Mouse (Mus musculus) CH12.LX (cell line): Measurements from ENCODE around the gene Gars. TPM values are rescaled to one million over a fixed set of nuclear protein-coding genes. Genes with fewer than 3 reads are reported as not detected.

Experiments used
- DNase-seq: peaks from one replicate; pipeline ENCODE4 v3.0.0-alpha.2; 2013; ENCODE audit errors: extremely low read depth
- H3K27ac ChIP-seq: 2 replicates; pipeline ENCODE4 v1.5.1; 2012; ENCODE audit warnings: low read depth, mild to moderate bottlenecking, control low read depth, moderate library complexity; ENCODE audit not compliant: insufficient read depth
- H3K27me3 ChIP-seq: replicated peaks from 2 replicates; pipeline ENCODE3; 2012; ENCODE audit warnings: inconsistent platforms
- H3K36me3 ChIP-seq, 2 experiments: replicated peaks in 1 of 2; 2 replicates each; pipeline versions ENCODE3 to v1.6.1; 2012; ENCODE audit warnings: inconsistent platforms in 1 of 2, low read length in 1 of 2, mild to moderate bottlenecking in 1 of 2, mixed read lengths in 1 of 2, moderate library complexity in 1 of 2; ENCODE audit not compliant: control insufficient read depth in 1 of 2, insufficient read depth in 1 of 2
- H3K4me1 ChIP-seq, 2 experiments: 2 replicates each; pipeline ENCODE4 v1.6.1; 2012; ENCODE audit warnings: inconsistent platforms in 1 of 2, moderate library complexity in 1 of 2; ENCODE audit not compliant: insufficient read depth in 2 of 2, control insufficient read depth in 1 of 2
- H3K4me2 ChIP-seq: 2 replicates; pipeline ENCODE4 v1.6.1; 2012; ENCODE audit warnings: low read depth, mild to moderate bottlenecking, control low read depth; ENCODE audit not compliant: poor library complexity, insufficient read depth, severe bottlenecking
- H3K4me3 ChIP-seq, 3 experiments: fragments of 150-350 bp in 1 of 3; sonication (generic) in 1 of 3; replicated peaks in 1 of 3; 2 replicates each; pipeline versions ENCODE3 to v1.5.1; 2011 to 2012; ENCODE audit warnings: low read depth in 2 of 3, low read length in 2 of 3, mild to moderate bottlenecking in 2 of 3, moderate library complexity in 2 of 3, control low read depth in 1 of 3, improper control_type of control experiment in 1 of 3, inconsistent platforms in 1 of 3, mixed read lengths in 1 of 3; ENCODE audit not compliant: poor library complexity in 1 of 3
- H3K79me2 ChIP-seq: replicated peaks from 2 replicates; pipeline ENCODE4 v1.6.1; 2012; ENCODE audit warnings: mild to moderate bottlenecking, moderate library complexity; ENCODE audit not compliant: control insufficient read depth, poor library complexity, insufficient read depth, severe bottlenecking; ENCODE audit errors: extremely low read depth
- H3K9ac ChIP-seq: 2 replicates; pipeline ENCODE4 v1.6.1; 2012; ENCODE audit warnings: low read depth, mild to moderate bottlenecking, control low read depth, moderate library complexity; ENCODE audit not compliant: insufficient read depth
- H3K9me3 ChIP-seq: replicated peaks from 2 replicates; pipeline ENCODE3; 2012; ENCODE audit warnings: low read length, inconsistent platforms, mixed read lengths
- CHD1 ChIP-seq: IDR thresholded peaks from 2 replicates; pipeline ENCODE4 v1.6.1; 2012; ENCODE audit warnings: low read depth, low read length, improper control_type of control experiment, inconsistent platforms
- CHD2 ChIP-seq: IDR thresholded peaks from 2 replicates; pipeline ENCODE4 v1.6.1; 2011; ENCODE audit warnings: low read length, improper control_type of control experiment
- ETS1 ChIP-seq: conservative IDR thresholded peaks from 2 replicates; pipeline ENCODE4 v1.6.1; 2012; ENCODE audit warnings: low read depth, mild to moderate bottlenecking, inconsistent platforms, low read length, improper control_type of control experiment, moderate library complexity
- IRF4 ChIP-seq: IDR thresholded peaks from 2 replicates; pipeline ENCODE4 v1.6.1; 2014; ENCODE audit warnings: low read depth, mild to moderate bottlenecking, inconsistent platforms, low read length, improper control_type of control experiment
- JUN ChIP-seq: IDR thresholded peaks from 2 replicates; pipeline ENCODE4 v1.6.1; 2011; ENCODE audit warnings: low read depth, mild to moderate bottlenecking, low read length, improper control_type of control experiment, moderate library complexity; ENCODE audit not compliant: insufficient read depth
- KAT2A ChIP-seq: IDR thresholded peaks from 2 replicates; pipeline ENCODE4 v1.6.1; 2012; ENCODE audit warnings: low read length, improper control_type of control experiment, inconsistent platforms; ENCODE audit not compliant: insufficient replicate concordance
- MAFK ChIP-seq: IDR thresholded peaks from 2 replicates; pipeline ENCODE4 v1.6.1; 2011; ENCODE audit warnings: low read length, improper control_type of control experiment; ENCODE audit not compliant: insufficient replicate concordance
- MAZ ChIP-seq: IDR thresholded peaks from 2 replicates; pipeline ENCODE4 v1.6.1; 2012; ENCODE audit warnings: low read depth, mild to moderate bottlenecking, inconsistent platforms, low read length, improper control_type of control experiment, moderate library complexity
- MEF2A ChIP-seq: IDR thresholded peaks from 2 replicates; pipeline ENCODE4 v1.6.1; 2014; ENCODE audit warnings: low read depth, mild to moderate bottlenecking, inconsistent platforms, low read length, improper control_type of control experiment, borderline replicate concordance
- MYC ChIP-seq: IDR thresholded peaks from 2 replicates; pipeline ENCODE4 v1.6.1; 2011; ENCODE audit warnings: low read depth, mild to moderate bottlenecking, improper control_type of control experiment, low read length
- NRF1 ChIP-seq: IDR thresholded peaks from 2 replicates; pipeline ENCODE4 v1.6.1; 2014; ENCODE audit warnings: low read depth, mild to moderate bottlenecking, inconsistent platforms, low read length, improper control_type of control experiment, moderate library complexity
- PAX5 ChIP-seq: IDR thresholded peaks from 2 replicates; pipeline ENCODE4 v1.6.1; 2012; ENCODE audit warnings: low read length, inconsistent platforms, mixed read lengths
- POLR2A ChIP-seq: IDR thresholded peaks from 2 replicates; pipeline ENCODE4 v1.6.1; 2011; ENCODE audit warnings: low read depth, mild to moderate bottlenecking, improper control_type of control experiment, low read length
- RAD21 ChIP-seq: IDR thresholded peaks from 2 replicates; pipeline ENCODE4 v1.6.1; 2011; ENCODE audit warnings: low read depth, mild to moderate bottlenecking, low read length, improper control_type of control experiment, moderate library complexity
- RCOR1 ChIP-seq: conservative IDR thresholded peaks from 2 replicates; pipeline ENCODE4 v1.6.1; 2012; ENCODE audit warnings: low read depth, mild to moderate bottlenecking, inconsistent platforms, low read length, improper control_type of control experiment
- SIN3A ChIP-seq: IDR thresholded peaks from 2 replicates; pipeline ENCODE4 v1.6.1; 2012; ENCODE audit warnings: low read length, improper control_type of control experiment, inconsistent platforms
- TBP ChIP-seq: conservative IDR thresholded peaks from 2 replicates; pipeline ENCODE4 v1.6.1; 2011; ENCODE audit warnings: low read depth, low read length, improper control_type of control experiment
- USF2 ChIP-seq: conservative IDR thresholded peaks from 2 replicates; pipeline ENCODE4 v1.6.1; 2011; ENCODE audit warnings: low read depth, low read length, improper control_type of control experiment
- ZKSCAN1 ChIP-seq: IDR thresholded peaks from 2 replicates; pipeline ENCODE4 v1.6.1; 2012; ENCODE audit warnings: low read depth, inconsistent platforms, low read length, improper control_type of control experiment, borderline replicate concordance
- ZMIZ1 ChIP-seq: IDR thresholded peaks from 2 replicates; pipeline ENCODE4 v1.6.1; 2012; ENCODE audit warnings: low read depth, mild to moderate bottlenecking, inconsistent platforms, low read length, improper control_type of control experiment
- ZNF384 ChIP-seq: IDR thresholded peaks from 2 replicates; pipeline ENCODE4 v1.6.1; 2012; ENCODE audit warnings: low read depth, low read length, improper control_type of control experiment, inconsistent platforms
- dilution Hi-C: fragments of 300-500 bp; cut with MboI; formaldehyde crosslinking; loops from 2 replicates; pipeline ENCODE4 v1.14.3; 2020; ENCODE audit warnings: low sequenced_read_pairs; ENCODE audit not compliant: extremely low pct_unique_long_range_greater_than_20kb, extremely low pct_ligation_motif_present
- in situ Hi-C: fragments of 300-500 bp; cut with MboI; formaldehyde crosslinking; loops from 3 replicates; pipeline ENCODE4 v1.14.3; 2019; ENCODE audit warnings: low sequenced_read_pairs, low pct_ligation_motif_present, low pct_unique_long_range_greater_than_20kb, mixed read lengths
- polyA plus RNA-seq: library from polyadenylated mRNA; unstranded; fragments of >175 nt; gene quantifications from 2 replicates; pipeline ENCODE4 v1.2.1, GENCODE M21; 2012; ENCODE audit warnings: low read depth; ENCODE audit not compliant: insufficient read length
- total RNA-seq, 2 experiments: library from RNA; depleted of rRNA; stranded (reverse); fragments of 300-350 nt in 1 of 2; fragments of >200 nt in 1 of 2; gene quantifications; 2 replicates each; pipeline ENCODE4 v1.2.3; 2012 to 2014

Gars gene
- total and polyA plus RNA-seq, 3 experiments, result 329 to 457 (median 341) TPM

GRCm38 (mm10) chr6:55123056-55123455 lies 85.2 kb downstream of the Gars start:
- TF ChIP-seq PAX5 (no peak), JUN (no peak), SIN3A (no peak), POLR2A (no peak), CHD2 (no peak), ZNF384 (no peak), RAD21 (no peak), CHD1 (no peak), USF2 (no peak), ZMIZ1 (no peak), ETS1 (no peak), MYC (no peak), MAFK (no peak), RCOR1 (no peak), MAZ (no peak), TBP (no peak), ZKSCAN1 (no peak)

GRCm38 (mm10) chr6:55126576-55126975 lies 88.8 kb downstream of the Gars start:
- dilution Hi-C loops, result no loop called here
- Histone ChIP-seq H3K36me3 (no peaks in the 10 kb centered on the region), H3K4me1 (peaks cover 0 to 2% of the 10 kb centered on the region in 2 experiments; a peak in 1 of 4 replicates), H3K9ac (no peak overlapping the region), H3K27ac (no peak overlapping the region), H3K79me2 (no peaks in the 10 kb centered on the region), H3K27me3 (peaks cover 33% of the 10 kb centered on the region), H3K9me3 (no peaks in the 10 kb centered on the region), H3K4me2 (no peak overlapping the region), H3K4me3 (no peak overlapping the region)
- no peak for TF ChIP-seq NRF1
- TF ChIP-seq IRF4, result no peak
- TF ChIP-seq MEF2A, result no peak
- TF ChIP-seq USF2, result no peak
- TF ChIP-seq CHD1, result no peak
- TF ChIP-seq KAT2A, result no peak
- DNase-seq, result no peak
- in situ Hi-C loops, result no loop called here

More at GRCm38 (mm10) chr6:55123056-55123455, 85.2 kb downstream of the Gars start:
- Histone ChIP-seq H3K4me3 (no peak overlapping the region), H3K36me3 (no peaks in the 10 kb centered on the region), H3K27me3 (peaks cover 33% of the 10 kb centered on the region), H3K4me1 (peaks cover 0 to 2% of the 10 kb centered on the region in 2 experiments; a peak in 1 of 4 replicates), H3K9ac (no peak overlapping the region), H3K9me3 (no peaks in the 10 kb centered on the region), H3K4me2 (no peak overlapping the region), H3K79me2 (no peaks in the 10 kb centered on the region), H3K27ac (no peak overlapping the region)
- dilution Hi-C loops, result no loop called here
- in situ Hi-C loops, result no loop called here
- peak; percentile 23 for DNase-seq
